Mouse (Mus musculus) limb, embryonic 14.5 days (tissue): ENCODE measurements around the gene Lrrc1. TPM values are rescaled to one million over a fixed set of nuclear protein-coding genes. Genes with fewer than 3 reads are reported as not detected.

ENCODE experiments used
- ATAC-seq: fragments of 200-750 bp; cut with Nextera tagmentation; 2 replicates; pipeline ENCODE4 v1.8.0; 2017; ENCODE audit warnings: low read depth, moderate number of reproducible peaks, moderate TSS enrichment; ENCODE audit not compliant: low FRiP score
- DNase-seq: peaks from one replicate; pipeline ENCODE4 v3.0.0-alpha.2; 2015; ENCODE audit warnings: low spot score
- H3K27ac ChIP-seq: fragments of 300-500 bp; sonication (generic); replicated peaks from 2 replicates; pipeline ENCODE4 v1.5.1; 2014; ENCODE audit warnings: low read depth, mild to moderate bottlenecking, low read length, moderate library complexity, mixed read lengths
- H3K27me3 ChIP-seq: fragments of 300-500 bp; sonication (generic); 2 replicates; pipeline ENCODE4 v1.6.1; 2014; ENCODE audit warnings: low read length, mixed read lengths; ENCODE audit not compliant: control insufficient read depth, insufficient read depth
- H3K36me3 ChIP-seq: fragments of 300-500 bp; sonication (generic); 2 replicates; pipeline ENCODE4 v1.6.1; 2014; ENCODE audit warnings: mild to moderate bottlenecking, low read length, moderate library complexity, mixed read lengths; ENCODE audit not compliant: control insufficient read depth, insufficient read depth
- H3K4me1 ChIP-seq: fragments of 300-500 bp; sonication (generic); 2 replicates; pipeline ENCODE4 v1.6.1; 2014; ENCODE audit warnings: antibody characterized with exemption, low read length, mixed read lengths; ENCODE audit not compliant: control insufficient read depth, insufficient read depth
- H3K4me2 ChIP-seq: fragments of 300-500 bp; sonication (generic); replicated peaks from 2 replicates; pipeline ENCODE4 v1.6.1; 2014; ENCODE audit warnings: low read depth, mild to moderate bottlenecking, low read length, moderate library complexity; ENCODE audit not compliant: severe bottlenecking
- H3K4me3 ChIP-seq: fragments of 300-500 bp; sonication (generic); replicated peaks from 2 replicates; pipeline ENCODE4 v1.5.1; 2014; ENCODE audit warnings: low read length
- H3K9ac ChIP-seq: fragments of 300-500 bp; sonication (generic); 2 replicates; pipeline ENCODE4 v1.6.1; 2014; ENCODE audit warnings: mild to moderate bottlenecking, low read depth, low read length, moderate library complexity; ENCODE audit not compliant: severe bottlenecking
- H3K9me3 ChIP-seq: fragments of 300-500 bp; sonication (generic); 2 replicates; pipeline ENCODE4 v1.6.1; 2016; ENCODE audit warnings: low read length; ENCODE audit not compliant: control insufficient read depth
- POLR2A ChIP-seq: fragments of 200-500 bp; IDR thresholded peaks from 2 replicates; pipeline ENCODE4 v1.8.0; 2012; ENCODE audit warnings: inconsistent platforms, mild to moderate bottlenecking, moderate library complexity, borderline replicate concordance; ENCODE audit not compliant: insufficient read depth, insufficient read length; ENCODE audit errors: extremely low read depth
- WGBS: fragments of 180-500 bp; shearing (Covaris S2); extraction: QIAGEN DNeasy Blood & Tissue Kit; methylation state at CpG from one replicate; pipeline ENCODE4 v1.1.7; 2014; 5-methylcytosine and 5-hydroxymethylcytosine counted together
- polyA plus RNA-seq, 2 experiments: library from polyadenylated mRNA; depleted of rRNA in 1 of 2; stranded (reverse) in 1 of 2; unstranded in 1 of 2; fragments of >200 nt; fragmentation: Nextera tagmentation in 1 of 2; extraction: Ambion mirVana in 1 of 2; gene quantifications; 2 replicates each; pipeline versions ENCODE4 v1.2.1 to v1.2.3; 2012 to 2014

Lrrc1 gene
- polyA plus RNA-seq, 2 experiments, result 16.8 to 26.6 TPM

GRCm38 (mm10) chr9:77571851-77572250 is 27.2 kb upstream of the Lrrc1 start:
- H3K9me3 ChIP-seq, result no peaks in the 10 kb centered on the region
- WGBS, result 88% methylated on average over 4 of the region's 4 CpGs
- DNase-seq, result no peak
- H3K27ac ChIP-seq, result no peak overlapping the region
- no peak overlapping the region for H3K4me2 ChIP-seq
- H3K4me3 ChIP-seq, result no peak overlapping the region
- H3K27me3 ChIP-seq, result no peaks in the 10 kb centered on the region
- H3K36me3 ChIP-seq, result no peaks in the 10 kb centered on the region
- no peaks in the 10 kb centered on the region for H3K4me1 ChIP-seq
- no peak for ATAC-seq
- no peak overlapping the region for H3K9ac ChIP-seq
- TF ChIP-seq POLR2A, result no peak

GRCm38 (mm10) chr9:77568789-77569506 is 24.3 kb upstream of the Lrrc1 start:
- ATAC-seq (no peak), DNase-seq (no peak)
- Histone ChIP-seq H3K27me3 (no peaks in the 10 kb centered on the region), H3K9ac (no peak overlapping the region), H3K27ac (no peak overlapping the region), H3K36me3 (no peaks in the 10 kb centered on the region), H3K4me3 (no peak overlapping the region), H3K4me1 (no peaks in the 10 kb centered on the region), H3K9me3 (no peaks in the 10 kb centered on the region), H3K4me2 (no peak overlapping the region)
- 70% methylated on average over 13 of the region's 13 CpGs for WGBS
- no peak for TF ChIP-seq POLR2A

GRCm38 (mm10) chr9:77561827-77562226 is 17.2 kb upstream of the Lrrc1 start:
- Histone ChIP-seq H3K9ac (no peak overlapping the region), H3K4me2 (no peak overlapping the region), H3K9me3 (no peaks in the 10 kb centered on the region), H3K4me3 (no peak overlapping the region), H3K36me3 (no peaks in the 10 kb centered on the region), H3K4me1 (no peaks in the 10 kb centered on the region), H3K27ac (no peak overlapping the region), H3K27me3 (no peaks in the 10 kb centered on the region)
- DNase-seq (no peak), ATAC-seq (no peak)
- TF ChIP-seq POLR2A, result no peak

GRCm38 (mm10) chr9:77557963-77558362 is 13.3 kb upstream of the Lrrc1 start:
- no peak overlapping the region for H3K4me3 ChIP-seq
- H3K27me3 ChIP-seq, result no peaks in the 10 kb centered on the region
- no peaks in the 10 kb centered on the region for H3K36me3 ChIP-seq
- no peak overlapping the region for H3K27ac ChIP-seq
- H3K4me1 ChIP-seq, result no peaks in the 10 kb centered on the region
- no peak overlapping the region for H3K9ac ChIP-seq
- ATAC-seq, result no peak
- TF ChIP-seq POLR2A, result no peak
- 49% methylated on average over 3 of the region's 3 CpGs for WGBS
- no peak overlapping the region for H3K4me2 ChIP-seq
- no peak for DNase-seq
- H3K9me3 ChIP-seq, result no peaks in the 10 kb centered on the region

- Histone ChIP-seq H3K27ac (no peak overlapping the region), H3K4me2 (no peak overlapping the region), H3K4me3 (no peak overlapping the region), H3K27me3 (no peaks in the 10 kb centered on the region), H3K4me1 (no peaks in the 10 kb centered on the region), H3K9ac (no peak overlapping the region), H3K9me3 (no peaks in the 10 kb centered on the region), H3K36me3 (no peaks in the 10 kb centered on the region)
- TF ChIP-seq POLR2A, result no peak
- ATAC-seq, result no peak
- DNase-seq, result no peak
- 76% methylated on average over 4 of the region's 4 CpGs for WGBS
These were observed 12.5 kb upstream of the Lrrc1 start for GRCm38 (mm10) chr9:77557181-77557580.
